Mouse (Mus musculus) frontal cortex, postnatal 14 days (tissue): ENCODE measurements around the gene Rgl1.

Experiments
- DNase-seq, 2 experiments: peaks; one replicate each; pipeline ENCODE4 v3.0.0; 2022; ENCODE audit warnings: low spot score in 2 of 2

Gene Rgl1

DNA sequence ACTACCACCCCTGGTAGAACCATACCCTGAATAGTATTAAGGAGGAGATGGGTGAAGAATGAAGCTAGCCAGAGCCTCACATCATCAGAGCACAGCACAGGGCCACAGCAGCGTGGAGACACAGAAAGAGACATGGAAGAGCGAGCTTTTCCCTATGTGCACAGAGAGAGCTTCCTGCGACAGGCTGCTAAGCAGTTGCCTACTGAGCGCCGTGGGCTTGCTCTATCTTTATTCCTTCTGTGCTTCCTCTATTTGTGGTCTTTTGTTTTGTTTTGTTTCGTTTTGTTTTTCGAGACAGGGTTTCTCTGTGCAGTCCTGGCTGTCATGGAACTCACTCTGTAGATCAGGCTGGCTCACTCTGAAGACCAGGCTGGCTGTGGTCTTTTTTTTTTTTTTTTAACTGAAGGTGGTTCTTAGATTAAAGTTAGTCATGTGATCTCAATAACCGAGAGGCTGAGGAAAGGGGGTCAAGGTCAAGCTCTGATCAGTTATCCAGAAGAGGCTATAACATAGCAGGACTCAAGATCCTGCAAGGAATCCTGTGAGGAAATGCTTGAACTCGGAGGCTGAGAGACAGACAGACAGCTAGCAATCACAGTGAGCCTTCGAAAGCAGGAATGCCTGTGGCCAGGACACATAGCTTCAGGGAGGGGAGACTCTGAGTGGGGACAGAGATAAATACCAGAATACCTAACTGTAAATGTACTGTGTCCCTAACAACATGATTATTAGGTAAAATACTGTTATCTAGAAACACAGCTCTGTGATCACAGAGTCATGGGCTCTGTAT is 150.0 kb downstream of the Rgl1 start:
- no peak for DNase-seq

DNA sequence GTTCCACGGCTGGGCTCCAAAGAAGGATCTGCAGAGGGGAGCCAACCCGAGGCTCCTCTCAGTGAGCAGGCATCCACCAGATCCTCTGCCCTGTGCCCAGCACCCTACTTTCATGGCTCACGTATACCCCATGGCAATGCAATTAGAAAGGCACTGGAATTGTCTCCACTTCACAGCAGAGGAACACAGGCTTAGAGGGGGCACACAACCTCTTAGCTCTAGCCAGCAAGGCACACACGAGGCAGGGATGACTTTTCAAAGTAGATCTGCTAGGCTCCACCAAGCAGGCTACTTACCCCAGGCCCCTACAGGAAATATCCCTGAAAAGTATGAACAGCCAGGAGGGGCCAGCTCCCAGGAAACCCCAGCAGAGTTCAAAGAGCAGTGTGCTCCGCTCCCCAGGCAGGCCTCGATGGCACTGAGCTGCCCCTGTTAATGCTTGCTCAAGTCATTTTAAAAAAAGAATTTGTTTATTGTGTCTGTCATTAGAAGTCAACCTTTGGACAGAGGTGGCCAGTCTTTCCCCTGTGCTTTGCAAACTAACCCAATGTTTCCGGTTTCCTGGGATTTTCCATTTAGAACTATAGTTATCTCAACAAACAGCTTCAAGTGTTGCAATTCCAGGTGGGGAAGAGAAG is 151.3 kb downstream of the Rgl1 start:
- DNase-seq = no peak

DNA sequence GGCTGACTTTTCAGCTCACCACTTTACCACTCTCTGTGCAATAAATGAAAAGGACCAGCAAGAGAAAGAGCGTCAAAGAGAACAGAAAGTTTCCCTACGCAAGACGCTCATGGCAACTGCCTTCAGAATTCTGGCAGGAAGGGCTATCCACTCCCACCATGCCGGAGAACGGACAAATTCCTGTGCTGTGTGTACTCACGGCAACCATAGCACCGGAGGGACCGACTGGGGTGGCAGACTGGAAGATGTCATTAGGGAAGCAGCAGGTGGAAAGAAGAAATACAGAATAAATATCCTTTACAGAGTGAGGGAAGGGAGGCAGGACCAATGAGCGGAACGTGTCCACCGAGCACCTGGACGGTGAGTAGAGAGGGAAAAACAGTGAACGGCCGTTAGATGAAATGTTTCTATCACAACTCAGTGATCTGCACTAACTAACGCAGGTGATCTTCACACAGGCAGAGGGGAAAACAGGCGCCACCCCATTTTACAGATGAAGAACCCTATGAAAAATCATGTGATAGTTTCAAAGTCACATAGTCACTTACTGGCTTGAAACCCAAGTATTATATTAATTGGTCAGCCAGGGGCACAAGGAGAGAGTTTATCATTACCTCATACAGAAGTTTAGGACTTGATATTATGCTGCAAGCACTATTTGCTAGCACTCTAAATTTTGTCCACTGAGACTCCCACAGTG is 152.8 kb downstream of the Rgl1 start:
- no peak for DNase-seq

DNA sequence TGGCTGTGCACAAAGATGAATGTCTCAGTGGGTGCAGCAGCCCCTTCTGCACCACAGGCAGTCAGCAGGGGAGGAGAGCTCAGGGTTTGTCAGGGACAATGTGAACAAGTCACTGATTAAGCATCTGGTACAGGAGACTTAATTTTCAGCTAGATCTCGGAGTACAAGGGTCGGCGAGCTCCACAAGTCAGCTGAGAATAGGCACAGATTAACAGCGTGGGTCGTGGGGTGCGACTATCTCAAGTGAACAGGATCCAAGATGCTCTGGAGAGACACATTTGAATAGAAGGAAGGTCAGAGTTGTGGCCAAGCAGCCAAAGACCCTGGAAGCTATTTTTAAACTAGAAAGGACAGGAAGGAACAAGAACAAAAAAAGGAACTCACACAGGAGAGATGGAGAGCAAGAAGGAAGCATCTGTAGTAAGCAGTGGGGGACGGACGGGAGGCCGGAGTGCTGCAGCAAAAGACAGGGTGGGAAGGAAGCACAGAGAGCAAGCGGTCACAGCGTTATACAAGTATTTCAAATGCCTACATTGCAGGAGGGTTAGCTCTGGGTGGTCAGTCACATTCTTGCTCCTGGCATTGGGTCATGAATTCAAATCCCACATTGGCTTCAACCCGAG is 153.5 kb downstream of the Rgl1 start:
- DNase-seq = no peak

DNA sequence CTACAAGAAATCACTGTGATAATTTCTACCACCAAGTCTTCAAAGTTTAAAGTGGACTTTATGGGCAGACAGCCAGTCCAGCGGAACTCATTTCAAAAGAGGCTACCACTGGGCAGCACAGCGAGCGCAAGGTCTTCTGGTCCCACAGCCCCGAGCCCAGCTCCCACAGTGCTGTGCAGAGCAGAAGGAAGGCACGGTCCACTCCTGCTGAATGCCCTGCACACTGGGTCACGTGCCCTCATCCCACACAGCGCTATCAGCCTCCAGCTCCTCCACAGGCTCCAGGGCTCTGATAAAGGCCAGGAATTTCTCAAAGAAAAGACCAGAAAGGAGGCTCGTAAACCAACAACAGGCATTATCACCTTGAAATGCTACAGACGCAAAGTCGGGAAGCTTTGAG is 156.6 kb downstream of the Rgl1 start:
- DNase-seq = no peak

DNA sequence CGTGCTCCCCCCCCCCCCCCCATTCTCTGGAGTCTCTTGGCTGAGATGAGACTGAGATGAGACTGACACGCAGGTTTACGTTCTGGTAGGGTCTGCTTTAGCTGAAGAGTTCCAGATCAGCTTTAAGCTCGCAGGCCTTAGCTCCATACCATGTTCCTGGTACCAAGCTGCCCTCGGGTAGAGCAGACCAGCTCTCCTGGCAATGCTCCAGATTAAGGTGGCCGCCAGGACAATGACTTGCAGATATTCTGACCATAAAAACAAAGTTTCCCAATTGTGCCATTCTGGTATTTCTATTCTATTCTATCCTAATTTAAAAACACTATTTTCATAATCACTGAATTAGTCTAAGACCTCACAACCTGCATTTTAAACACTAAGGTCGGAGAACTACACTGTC is 157.1 kb downstream of the Rgl1 start:
- no peak for DNase-seq

DNA sequence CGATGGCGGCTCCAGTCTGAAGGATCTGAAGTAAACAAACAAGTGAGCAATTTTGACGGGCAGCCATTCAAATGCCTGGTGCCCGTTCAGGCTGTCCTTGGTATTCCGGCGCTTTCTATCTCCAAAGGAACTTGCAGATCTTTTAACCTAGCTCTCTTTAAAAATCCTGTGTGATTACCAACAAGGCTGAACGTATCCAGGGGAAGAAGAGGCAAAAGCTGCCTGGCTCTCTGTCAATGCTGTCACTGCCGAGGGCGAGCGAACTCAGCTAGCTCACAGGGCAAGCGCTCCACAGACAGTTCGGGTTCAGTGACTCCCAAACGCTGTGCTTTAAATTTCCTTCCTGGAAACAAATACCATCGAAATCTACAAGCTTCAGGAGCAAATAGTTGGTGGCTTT is 158.4 kb downstream of the Rgl1 start:
- DNase-seq = no peak

DNA sequence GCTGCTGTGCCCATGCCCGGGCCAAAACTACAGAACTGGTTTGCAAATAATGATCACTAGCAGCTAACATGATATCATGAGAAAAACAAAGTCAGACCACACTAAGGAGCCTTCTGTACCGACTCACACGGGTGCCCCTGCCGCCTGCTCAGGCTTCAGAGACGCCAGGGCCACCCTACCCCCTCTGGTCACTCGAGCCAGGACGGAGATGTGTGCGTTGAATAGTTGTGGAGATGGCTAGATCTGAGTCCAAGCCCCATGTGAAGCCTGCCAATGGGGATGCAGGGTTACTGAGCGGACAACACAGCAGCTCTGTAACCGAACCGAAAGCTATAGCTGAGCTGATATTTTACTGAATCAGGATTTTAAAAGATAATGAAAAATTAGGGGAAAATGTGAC is 159.4 kb downstream of the Rgl1 start:
- no peak for DNase-seq

DNA sequence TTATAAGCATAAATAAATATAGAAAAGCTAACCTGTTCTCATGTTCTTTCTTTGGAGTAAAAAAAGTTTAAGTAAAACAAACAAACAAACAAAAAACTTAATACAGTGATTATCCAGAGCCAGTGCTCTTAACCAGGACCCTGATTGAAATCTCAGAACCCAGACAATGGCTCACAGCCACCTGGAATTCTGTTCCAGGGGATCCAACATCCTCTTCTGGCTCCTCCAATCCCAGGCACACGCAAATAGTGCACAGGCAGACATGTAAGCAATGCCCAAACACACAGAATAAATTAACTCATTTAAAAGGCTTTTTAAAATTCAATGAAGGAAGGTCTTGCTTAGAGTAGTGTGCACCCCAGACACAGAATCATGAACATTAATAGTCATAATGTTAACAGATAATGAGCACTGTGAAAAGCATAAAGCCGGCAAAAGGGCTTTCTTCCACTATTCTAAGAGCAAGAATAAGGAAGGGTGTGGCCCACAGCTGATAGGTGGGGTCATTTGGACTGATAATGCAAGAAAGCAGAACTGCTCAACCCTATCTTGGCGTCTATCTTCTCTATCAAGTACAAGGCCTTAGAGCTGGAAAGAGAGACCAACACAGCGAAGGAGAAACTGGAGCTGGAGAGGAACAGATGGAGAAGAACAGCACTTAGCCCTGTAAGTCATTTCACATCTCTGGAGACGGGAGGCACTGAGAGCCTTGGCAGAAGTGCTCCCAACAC is 160.1 kb downstream of the Rgl1 start:
- DNase-seq = no peak

DNA sequence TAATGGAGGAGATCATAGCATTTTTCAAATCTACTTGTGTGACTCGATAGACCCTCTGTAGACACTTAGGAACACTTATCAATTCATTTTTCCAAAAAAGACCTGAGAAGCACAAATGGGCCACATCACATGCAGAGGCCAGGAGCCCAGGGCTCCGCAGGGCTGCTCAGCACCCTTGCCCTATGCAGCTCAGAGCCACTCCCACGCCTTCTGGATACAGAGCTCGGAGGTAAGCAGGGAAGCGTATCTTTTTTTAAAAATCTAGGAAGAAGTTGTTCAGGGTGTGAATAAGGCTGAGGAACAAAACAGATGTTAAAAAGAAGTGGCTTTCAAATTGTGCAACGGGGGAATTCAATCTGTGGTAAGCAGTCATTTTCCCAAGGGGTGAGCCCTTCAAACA is 162.0 kb downstream of the Rgl1 start:
- DNase-seq = no peak

DNA sequence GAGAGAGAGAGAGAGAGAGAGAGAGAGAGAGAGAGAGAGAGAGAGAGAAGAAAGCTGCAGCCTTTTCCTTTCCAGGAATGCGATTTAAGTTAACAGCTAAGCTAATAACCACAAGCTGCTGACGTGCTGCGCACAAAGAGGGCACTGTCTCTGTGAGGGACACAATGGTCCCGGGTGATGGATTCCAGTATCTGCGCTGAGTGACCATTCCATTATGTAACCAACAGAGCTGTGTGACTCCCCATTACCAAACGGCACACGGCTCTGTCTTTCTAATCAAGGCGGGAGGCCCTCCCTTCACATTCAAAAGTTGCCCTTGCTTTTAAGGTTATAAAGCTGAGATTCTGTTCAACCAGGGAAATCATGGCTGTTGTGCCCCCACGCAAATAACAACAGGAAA is 162.5 kb downstream of the Rgl1 start:
- DNase-seq = no peak

DNA sequence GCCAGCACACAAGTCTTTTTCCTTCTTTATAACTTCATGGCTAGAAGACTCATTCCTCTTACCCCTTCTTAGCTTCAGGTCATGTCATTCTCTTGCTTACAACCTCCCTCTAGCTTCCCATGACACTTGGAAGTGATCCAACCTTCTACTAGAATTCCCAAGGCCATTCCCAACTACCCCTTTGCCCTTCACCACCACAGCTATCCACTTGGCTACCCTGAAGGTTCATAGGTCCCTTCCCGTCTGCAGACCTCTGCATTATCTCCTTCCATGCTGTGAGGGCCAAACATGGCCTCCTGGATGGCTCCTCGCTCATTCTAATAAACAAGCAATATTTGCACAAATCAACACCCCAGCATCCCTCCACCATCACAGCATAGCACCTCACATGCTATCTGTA is 165.7 kb downstream of the Rgl1 start:
- DNase-seq = no peak

DNA sequence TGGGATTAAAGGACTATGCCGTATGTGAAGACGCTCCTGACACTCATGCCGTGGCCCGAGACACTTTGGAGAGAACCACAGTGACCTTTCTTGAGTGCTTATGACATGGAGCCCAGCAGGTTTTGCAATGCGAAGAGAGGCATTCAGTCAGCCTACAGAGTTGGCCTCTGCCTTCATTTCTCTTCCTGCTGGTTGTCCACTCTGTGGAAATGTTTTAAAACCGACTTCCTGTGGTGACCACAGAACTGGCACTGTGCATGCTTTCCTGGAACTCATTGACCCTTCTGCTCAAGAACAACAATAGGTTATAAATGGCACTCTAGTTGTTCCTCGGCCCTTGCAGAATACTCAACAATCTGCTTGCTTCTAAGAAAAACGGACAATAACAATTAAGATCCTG is 166.8 kb downstream of the Rgl1 start:
- no peak for DNase-seq

DNA sequence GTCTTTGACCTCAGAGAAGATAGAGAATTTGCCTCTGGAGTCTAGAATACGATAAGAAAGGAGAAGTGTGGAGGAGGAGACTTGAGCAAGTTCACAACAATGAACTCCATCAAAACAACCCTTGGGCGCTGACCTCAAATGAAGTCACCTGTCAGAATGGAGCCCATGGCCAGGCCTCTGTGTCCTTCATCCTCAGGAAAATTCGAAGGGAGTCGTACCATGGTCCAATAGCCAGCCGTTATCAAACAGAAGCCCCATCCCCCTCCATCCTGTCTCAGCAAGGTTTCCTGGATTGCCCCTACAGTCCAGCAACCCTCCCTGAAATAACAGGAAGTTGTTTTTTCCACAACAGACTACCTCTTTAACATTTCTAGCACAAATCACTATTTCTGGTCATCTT is 171.5 kb downstream of the Rgl1 start:
- DNase-seq = no peak

DNA sequence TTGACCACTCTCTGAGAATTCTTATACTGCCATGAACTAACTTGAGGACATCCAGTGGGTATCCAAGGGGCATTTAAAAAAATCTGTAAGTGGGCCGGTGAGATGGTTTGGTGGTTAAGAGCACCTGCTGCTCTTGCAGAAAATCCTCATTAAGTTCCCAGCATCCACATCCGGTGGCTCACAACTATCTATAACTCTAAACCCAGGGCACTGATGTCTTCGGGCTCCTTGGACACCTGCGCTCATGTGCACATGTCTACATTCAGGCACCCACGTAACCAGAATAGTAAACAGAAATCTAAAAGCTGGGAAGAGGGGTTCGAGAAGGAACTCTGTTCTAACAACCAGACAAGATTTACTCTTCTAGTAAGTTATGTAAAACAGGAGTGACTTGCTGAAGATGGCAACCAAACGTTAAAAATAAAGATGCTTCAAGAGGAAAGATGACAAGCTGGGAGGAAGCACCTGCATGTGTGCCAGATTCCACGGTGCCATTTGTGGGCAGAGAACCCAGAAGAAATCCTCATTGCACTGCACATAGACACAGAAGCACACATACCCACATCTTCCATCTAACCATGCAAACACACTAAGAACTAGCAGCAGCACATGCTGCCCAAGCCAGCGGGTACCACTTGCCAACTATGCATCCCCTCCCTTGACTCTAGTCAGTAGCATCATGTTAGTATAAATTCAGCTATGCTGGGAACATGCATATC is 172.2 kb downstream of the Rgl1 start:
- no peak for DNase-seq

DNA sequence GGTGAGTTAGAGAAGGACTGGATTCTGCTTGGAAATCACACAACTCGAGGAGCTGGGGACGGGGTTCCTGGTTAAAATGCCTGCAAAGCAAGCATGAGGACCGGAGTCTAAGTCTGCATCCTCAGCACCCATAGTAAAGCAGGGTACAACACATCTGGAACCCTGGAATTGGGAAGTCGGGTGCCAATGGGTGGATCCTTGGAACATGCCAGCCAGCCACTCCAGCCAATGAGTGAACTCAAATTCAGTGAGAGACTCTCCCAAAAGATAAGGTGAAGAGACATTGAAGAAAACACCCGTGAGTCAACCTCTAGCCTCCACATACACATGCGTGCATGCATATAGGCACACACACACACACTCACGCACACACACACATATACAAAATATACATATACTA is 172.8 kb downstream of the Rgl1 start:
- no peak for DNase-seq

DNA sequence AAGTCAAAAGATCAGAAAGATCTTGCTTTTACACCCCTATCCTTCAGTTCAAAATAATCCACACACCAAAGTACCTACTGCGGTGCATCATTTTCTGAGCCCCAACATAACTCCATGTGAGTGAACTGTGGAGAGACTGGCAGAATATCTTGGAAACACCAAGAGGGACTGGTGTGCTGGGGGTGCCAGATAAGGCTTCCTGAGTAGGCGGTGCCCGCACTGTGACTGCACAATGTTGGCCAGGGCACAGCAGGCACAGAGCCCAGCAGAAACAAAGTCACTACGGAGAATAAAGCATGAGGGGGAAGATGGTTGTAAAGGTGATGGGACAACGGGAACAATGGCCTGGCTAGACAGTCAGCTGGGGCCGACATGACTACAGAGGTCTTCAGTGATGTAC is 173.5 kb downstream of the Rgl1 start:
- DNase-seq = no peak

DNA sequence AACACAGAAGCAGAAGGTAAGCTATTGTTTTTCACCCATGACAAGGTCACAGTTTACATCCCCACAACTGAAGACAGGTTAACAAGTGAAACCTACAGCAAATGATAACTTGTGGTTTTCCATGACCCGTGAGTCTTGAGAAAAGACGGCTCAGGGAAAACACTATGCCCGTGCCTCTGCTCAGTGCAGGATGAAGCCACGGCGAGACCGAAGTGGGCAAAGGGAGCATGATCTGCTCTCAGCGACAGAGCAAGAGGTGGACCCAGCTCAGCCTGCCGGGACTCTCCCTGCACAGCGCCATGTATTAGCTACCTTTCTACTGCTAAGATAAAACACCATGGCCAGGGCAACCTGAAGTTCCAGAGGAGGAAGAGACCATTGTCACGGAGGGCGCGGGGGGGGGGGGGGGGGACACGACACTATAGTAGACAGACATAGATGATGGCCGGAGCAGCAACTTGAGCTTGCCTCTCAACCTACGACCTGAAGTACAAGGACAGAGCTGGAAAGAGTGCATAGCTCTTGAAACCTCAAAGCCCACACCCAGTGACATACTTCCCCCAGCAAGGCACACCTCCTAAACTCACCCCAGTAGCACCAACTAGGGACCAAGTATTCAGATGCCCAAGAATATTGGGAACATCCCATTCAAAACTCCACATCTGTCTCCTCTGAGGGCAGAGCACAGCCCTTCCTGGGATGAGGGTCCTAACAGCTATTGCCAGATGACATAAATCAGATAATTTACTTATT is 174.2 kb downstream of the Rgl1 start:
- no peak for DNase-seq

DNA sequence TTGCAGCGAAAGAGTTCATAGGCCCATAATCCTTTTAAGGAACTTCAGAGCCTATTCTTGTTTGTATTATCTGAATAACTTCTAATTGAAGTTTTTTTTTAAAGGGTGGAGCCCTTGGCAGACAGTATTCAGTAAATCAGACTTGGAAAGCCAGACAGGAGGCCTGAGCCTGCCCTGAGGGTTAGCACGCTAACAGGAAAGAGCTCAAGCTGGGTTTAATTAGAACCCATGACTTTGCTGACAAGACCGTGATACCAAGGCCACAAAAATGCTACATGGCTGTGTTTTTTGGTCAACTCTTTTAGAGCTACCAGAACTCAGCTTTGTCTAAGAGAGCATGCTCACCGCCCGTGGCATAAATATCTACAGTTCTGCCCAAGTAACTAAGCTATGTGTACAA is 175.8 kb downstream of the Rgl1 start:
- DNase-seq = no peak

DNA sequence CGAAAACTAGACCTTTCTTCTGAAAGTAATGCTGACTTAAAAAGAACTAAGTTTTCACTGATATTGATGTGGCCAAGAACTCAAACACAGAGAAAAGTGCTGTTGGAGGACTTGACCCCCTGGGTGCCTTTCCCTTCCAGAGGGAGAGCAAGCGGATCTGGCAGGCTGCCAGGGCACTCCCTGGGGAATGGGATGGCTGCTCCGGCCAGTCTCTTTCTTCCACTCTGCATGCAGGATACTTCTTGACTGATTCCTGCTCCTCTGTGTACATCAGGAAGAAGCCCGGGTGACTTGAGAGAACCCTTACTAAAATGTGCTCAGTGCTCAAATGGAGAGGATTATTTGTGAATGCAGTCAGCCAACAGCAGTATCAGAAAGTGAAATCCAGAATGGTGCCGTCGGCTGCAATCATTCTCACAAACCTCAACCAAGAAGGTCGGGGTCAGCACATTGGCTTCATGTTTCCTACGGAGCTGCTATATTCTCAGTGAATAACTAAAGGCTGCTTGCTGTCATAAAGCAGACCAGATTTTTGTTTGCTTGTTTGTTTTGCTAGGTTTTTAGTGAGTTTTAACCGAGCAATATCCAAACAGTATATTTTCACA is 176.7 kb downstream of the Rgl1 start:
- no peak for DNase-seq
